Mouse (Mus musculus) midbrain, embryonic 15.5 days (tissue): ENCODE measurements around the gene Hacd3. TPM values are rescaled to one million over a fixed set of nuclear protein-coding genes. Genes with fewer than 3 reads are reported as not detected.

Source experiments
- ATAC-seq: fragments of 200-750 bp; cut with Nextera tagmentation; replicated peaks from 2 replicates; pipeline ENCODE4 v1.8.0; 2017; ENCODE audit warnings: moderate TSS enrichment
- H3K27ac ChIP-seq: fragments of 300-500 bp; sonication (generic); 2 replicates; pipeline ENCODE4 v1.5.1; 2015; ENCODE audit warnings: mild to moderate bottlenecking, inconsistent platforms
- H3K27me3 ChIP-seq: fragments of 300-500 bp; sonication (generic); replicated peaks from 2 replicates; pipeline ENCODE4 v1.6.1; 2015; ENCODE audit warnings: inconsistent platforms
- H3K36me3 ChIP-seq: fragments of 300-500 bp; sonication (generic); replicated peaks from 2 replicates; pipeline ENCODE4 v1.6.1; 2015; ENCODE audit warnings: inconsistent platforms
- H3K4me1 ChIP-seq: fragments of 300-500 bp; sonication (generic); 2 replicates; pipeline ENCODE4 v1.6.1; 2015; ENCODE audit warnings: inconsistent platforms
- H3K4me2 ChIP-seq: fragments of 300-500 bp; sonication (generic); 2 replicates; pipeline ENCODE4 v1.6.1; 2015; ENCODE audit warnings: inconsistent platforms, mild to moderate bottlenecking, moderate library complexity
- H3K4me3 ChIP-seq: fragments of 300-500 bp; sonication (generic); 2 replicates; pipeline ENCODE4 v1.5.1; 2015; ENCODE audit warnings: mild to moderate bottlenecking, inconsistent platforms
- H3K9ac ChIP-seq: fragments of 300-500 bp; sonication (generic); 2 replicates; pipeline ENCODE4 v1.6.1; 2015; ENCODE audit warnings: mild to moderate bottlenecking, inconsistent platforms
- H3K9me3 ChIP-seq: fragments of 300-500 bp; sonication (generic); 2 replicates; pipeline ENCODE4 v1.6.1; 2016; ENCODE audit warnings: inconsistent platforms
- WGBS: fragments of 180-500 bp; shearing (Covaris S2); methylation state at CpG from one replicate; pipeline ENCODE4 v1.1.7; 2015; ENCODE audit warnings: mixed read lengths; 5-methylcytosine and 5-hydroxymethylcytosine counted together
- microRNA-seq: library from miRNA; unstranded; fragments of <30 nt; microRNA quantifications from one replicate; pipeline ENCODE4, GENCODE M21; 2016
- polyA plus RNA-seq: library from polyadenylated mRNA; unstranded; fragments of >200 nt; fragmentation: Nextera tagmentation; extraction: Ambion mirVana; gene quantifications from 2 replicates; pipeline ENCODE4 v1.2.1, GENCODE M21; 2015

The Hacd3 gene
- polyA plus RNA-seq, 1 experiment from 2014 or later: 217 TPM

- H3K4me1 ChIP-seq: no peaks in the 10 kb centered on the region
- no peaks in the 10 kb centered on the region for H3K36me3 ChIP-seq
- no peak overlapping the region for H3K4me2 ChIP-seq
- no peak overlapping the region for H3K9ac ChIP-seq
- WGBS: 82% methylated on average over 2 of the region's 2 CpGs
- H3K9me3 ChIP-seq: no peaks in the 10 kb centered on the region
- no peak overlapping the region for H3K4me3 ChIP-seq
- no peaks in the 10 kb centered on the region for H3K27me3 ChIP-seq
- no peak for ATAC-seq
- H3K27ac ChIP-seq: no peak overlapping the region
Measured at GRCm38 (mm10) chr9:64939790-64940189, 81.7 kb downstream of the Hacd3 start.

- Histone ChIP-seq H3K36me3 (no peaks in the 10 kb centered on the region), H3K9ac (no peak overlapping the region), H3K4me1 (no peaks in the 10 kb centered on the region), H3K27ac (no peak overlapping the region), H3K4me2 (no peak overlapping the region), H3K9me3 (no peaks in the 10 kb centered on the region), H3K27me3 (no peaks in the 10 kb centered on the region), H3K4me3 (no peak overlapping the region)
- ATAC-seq: no peak
- WGBS: 57% methylated on average over 4 of the region's 4 CpGs
Measured at GRCm38 (mm10) chr9:64939281-64939680, 82.2 kb downstream of the Hacd3 start.

- H3K9me3 ChIP-seq: no peaks in the 10 kb centered on the region
- no peaks in the 10 kb centered on the region for H3K27me3 ChIP-seq
- H3K36me3 ChIP-seq: no peaks in the 10 kb centered on the region
- ATAC-seq: no peak
- H3K27ac ChIP-seq: no peak overlapping the region
- no peak overlapping the region for H3K4me2 ChIP-seq
- no peaks in the 10 kb centered on the region for H3K4me1 ChIP-seq
- no peak overlapping the region for H3K4me3 ChIP-seq
- 82% methylated on average over 5 of the region's 5 CpGs for WGBS
- H3K9ac ChIP-seq: no peak overlapping the region
Measured at GRCm38 (mm10) chr9:64938535-64938934, 83.0 kb downstream of the Hacd3 start.

DNA sequence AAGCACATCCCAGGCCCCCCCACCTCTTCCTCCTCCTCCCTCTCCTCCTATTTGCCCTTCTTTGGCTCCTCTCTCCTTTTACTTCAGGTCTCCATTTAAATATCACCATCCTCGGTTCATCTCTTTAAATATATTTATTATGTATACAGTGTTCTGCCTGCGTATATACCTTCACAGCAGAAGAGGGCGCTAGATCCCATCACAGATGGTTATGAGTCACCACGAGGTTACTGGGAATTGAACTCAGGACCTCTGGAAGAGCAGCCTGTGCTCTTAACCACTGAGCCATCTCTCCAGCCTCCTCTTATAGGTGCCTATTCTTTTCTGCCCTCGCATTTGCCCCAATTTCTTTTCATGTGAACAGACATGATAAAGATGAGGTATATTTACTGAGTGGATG, 84.0 kb downstream of the Hacd3 start:
- no peak overlapping the region for H3K4me3 ChIP-seq
- 58% methylated on average over 5 of the region's 5 CpGs for WGBS
- no peak for ATAC-seq
- H3K9me3 ChIP-seq: no peaks in the 10 kb centered on the region
- no peaks in the 10 kb centered on the region for H3K4me1 ChIP-seq
- H3K4me2 ChIP-seq: no peak overlapping the region
- H3K27ac ChIP-seq: no peak overlapping the region
- H3K36me3 ChIP-seq: no peaks in the 10 kb centered on the region
- no peak overlapping the region for H3K9ac ChIP-seq
- no peaks in the 10 kb centered on the region for H3K27me3 ChIP-seq

Small RNA genes within 50 kb of the gene (microRNA-seq; reads per million reads assigned to microRNA genes)
- gene Gm25640: not detected

Other genes starting within 250 kb of the Hacd3 start
- 10.9 and 12.0 TPM in 2 replicates for gene Dennd4a, start 210.4 kb downstream of the Hacd3 start, polyA plus RNA-seq
- 0.05 TPM in 1 of 2 replicates, not detected in the other for gene Slc24a1, start 70.1 kb downstream of the Hacd3 start, polyA plus RNA-seq
- 36.2 and 38.3 TPM in 2 replicates for gene Ints14, start 60.8 kb downstream of the Hacd3 start, polyA plus RNA-seq
- 38.9 and 42.5 TPM in 2 replicates for gene Dpp8, start 10.7 kb upstream of the Hacd3 start, polyA plus RNA-seq
- 16.8 and 17.3 TPM in 2 replicates for gene Igdcc4, start 79.8 kb upstream of the Hacd3 start, polyA plus RNA-seq
- gene Igdcc3, start 119.5 kb upstream of the Hacd3 start, polyA plus RNA-seq: 12.8 and 14.1 TPM in 2 replicates
- gene Parp16, start 173.7 kb upstream of the Hacd3 start, polyA plus RNA-seq: 6.8 and 7.6 TPM in 2 replicates
- gene Cilp, start 243.5 kb upstream of the Hacd3 start, polyA plus RNA-seq: 0.19 and 0.26 TPM in 2 replicates